Mouse (Mus musculus): Measurements from ENCODE around the gene Ltc4s. TPM values are rescaled to one million over a fixed set of nuclear protein-coding genes. Genes with fewer than 3 reads are reported as not detected.

The Ltc4s gene
- polyA plus RNA-seq, 1 experiment: not detected

- Histone ChIP-seq H3K4me1 (ENCODE audit: control insufficient read depth, insufficient read depth, low read length) (peaks cover 37% of the 10 kb centered on the region), H3K4me3 (ENCODE audit: insufficient read depth, low read depth, low read length) (no peak overlapping the region), H3K27ac (ENCODE audit: insufficient read depth, low read depth, low read length) (no peak overlapping the region)
- TF ChIP-seq POLR2A (IDR thresholded peaks at IDR 0.05; ENCODE audit: insufficient read depth, low read depth, low read length) (no peak), CTCF (IDR thresholded peaks at IDR 0.05; ENCODE audit: insufficient read depth, low read depth, low read length) (no peak)
- WGBS: 62% methylated on average over 7 of the region's 7 CpGs
Measured at GRCm38 (mm10) chr11:50229252-50229910, 9.0 kb downstream of the Ltc4s start.

- no peak for TF ChIP-seq CTCF (IDR thresholded peaks at IDR 0.05; ENCODE audit: insufficient read depth, low read depth, low read length)
- TF ChIP-seq POLR2A (IDR thresholded peaks at IDR 0.05; ENCODE audit: insufficient read depth, low read depth, low read length): no peak
- WGBS: 50% methylated on average over 3 of the region's 3 CpGs
- Histone ChIP-seq H3K4me3 (ENCODE audit: insufficient read depth, low read depth, low read length) (no peak overlapping the region), H3K27ac (ENCODE audit: insufficient read depth, low read depth, low read length) (no peak overlapping the region), H3K4me1 (ENCODE audit: control insufficient read depth, insufficient read depth, low read length) (peaks cover 40% of the 10 kb centered on the region)
Measured at GRCm38 (mm10) chr11:50228772-50229171, 9.6 kb downstream of the Ltc4s start.

GRCm38 (mm10) chr11:50227736-50228135 lies 10.7 kb downstream of the Ltc4s start:
- peaks cover 40% of the 10 kb centered on the region for H3K4me1 ChIP-seq (ENCODE audit: control insufficient read depth, insufficient read depth, low read length)
- WGBS: 81% methylated on average over 4 of the region's 4 CpGs
- TF ChIP-seq CTCF (IDR thresholded peaks at IDR 0.05; ENCODE audit: insufficient read depth, low read depth, low read length): no peak
- no peak for TF ChIP-seq POLR2A (IDR thresholded peaks at IDR 0.05; ENCODE audit: insufficient read depth, low read depth, low read length)
- H3K4me3 ChIP-seq (ENCODE audit: insufficient read depth, low read depth, low read length): no peak overlapping the region
- H3K27ac ChIP-seq (ENCODE audit: insufficient read depth, low read depth, low read length): no peak overlapping the region

- 75% methylated on average over 3 of the region's 3 CpGs for WGBS
- no peak overlapping the region for H3K4me3 ChIP-seq (ENCODE audit: insufficient read depth, low read depth, low read length)
- peaks cover 40% of the 10 kb centered on the region for H3K4me1 ChIP-seq (ENCODE audit: control insufficient read depth, insufficient read depth, low read length)
- no peak overlapping the region for H3K27ac ChIP-seq (ENCODE audit: insufficient read depth, low read depth, low read length)
- no peak for TF ChIP-seq CTCF (IDR thresholded peaks at IDR 0.05; ENCODE audit: insufficient read depth, low read depth, low read length)
- no peak for TF ChIP-seq POLR2A (IDR thresholded peaks at IDR 0.05; ENCODE audit: insufficient read depth, low read depth, low read length)
Measured at GRCm38 (mm10) chr11:50227226-50227625, 11.2 kb downstream of the Ltc4s start.

GRCm38 (mm10) chr11:50226406-50226805 lies 12.0 kb downstream of the Ltc4s start:
- H3K4me1 ChIP-seq (ENCODE audit: control insufficient read depth, insufficient read depth, low read length): peaks cover 40% of the 10 kb centered on the region
- H3K27ac ChIP-seq (ENCODE audit: insufficient read depth, low read depth, low read length): no peak overlapping the region
- H3K4me3 ChIP-seq (ENCODE audit: insufficient read depth, low read depth, low read length): peak overlapping the region; percentile 91
- WGBS: 46% methylated on average over 2 of the region's 2 CpGs
- TF ChIP-seq CTCF (IDR thresholded peaks at IDR 0.05; ENCODE audit: insufficient read depth, low read depth, low read length) (no peak), POLR2A (IDR thresholded peaks at IDR 0.05; ENCODE audit: insufficient read depth, low read depth, low read length) (no peak)

- Histone ChIP-seq H3K4me1 (ENCODE audit: control insufficient read depth, insufficient read depth, low read length) (peaks cover 37% of the 10 kb centered on the region), H3K27ac (ENCODE audit: insufficient read depth, low read depth, low read length) (no peak overlapping the region), H3K4me3 (ENCODE audit: insufficient read depth, low read depth, low read length) (peak overlapping the region; percentile 91)
- TF ChIP-seq CTCF (IDR thresholded peaks at IDR 0.05; ENCODE audit: insufficient read depth, low read depth, low read length) (no peak), POLR2A (IDR thresholded peaks at IDR 0.05; ENCODE audit: insufficient read depth, low read depth, low read length) (no peak)
- WGBS: 2% methylated on average over 34 of the region's 34 CpGs
Measured at GRCm38 (mm10) chr11:50225611-50226378, 12.6 kb downstream of the Ltc4s start.

GRCm38 (mm10) chr11:50224671-50225530 lies 13.5 kb downstream of the Ltc4s start:
- H3K27ac ChIP-seq (ENCODE audit: insufficient read depth, low read depth, low read length): peak overlapping the region; percentile 15; the same call in 1 of the 2 replicates
- WGBS: under 1% methylated on average over 62 of the region's 70 CpGs
- peak overlapping the region; percentile 91 for H3K4me3 ChIP-seq (ENCODE audit: insufficient read depth, low read depth, low read length)
- TF ChIP-seq CTCF (IDR thresholded peaks at IDR 0.05; ENCODE audit: insufficient read depth, low read depth, low read length): no peak; the same call in 1 of the 2 replicates
- TF ChIP-seq POLR2A (IDR thresholded peaks at IDR 0.05; ENCODE audit: insufficient read depth, low read depth, low read length): peak; percentile 38; the same call in 1 of the 2 replicates
- peaks cover 37% of the 10 kb centered on the region for H3K4me1 ChIP-seq (ENCODE audit: control insufficient read depth, insufficient read depth, low read length)

- Histone ChIP-seq H3K4me3 (ENCODE audit: insufficient read depth, low read depth, low read length) (peak overlapping the region; percentile 91), H3K4me1 (ENCODE audit: control insufficient read depth, insufficient read depth, low read length) (peaks cover 30% of the 10 kb centered on the region), H3K27ac (ENCODE audit: insufficient read depth, low read depth, low read length) (no peak overlapping the region)
- WGBS: 7% methylated on average over 17 of the region's 17 CpGs
- TF ChIP-seq CTCF (IDR thresholded peaks at IDR 0.05; ENCODE audit: insufficient read depth, low read depth, low read length) (no peak), POLR2A (IDR thresholded peaks at IDR 0.05; ENCODE audit: insufficient read depth, low read depth, low read length) (no peak)
Measured at GRCm38 (mm10) chr11:50223783-50224662, 14.4 kb downstream of the Ltc4s start.
